Mouse (Mus musculus): Measurements from ENCODE around the gene Myh14.

GRCm38 (mm10) chr7:44588338-44588737, 82.3 kb downstream of the Myh14 start:
- no peak for TF ChIP-seq CTCF (IDR thresholded peaks at IDR 0.05; ENCODE audit: low read depth)
- TF ChIP-seq EP300 (IDR thresholded peaks at IDR 0.05; ENCODE audit: low read depth): no peak
